Mouse (Mus musculus): ENCODE data around the gene Cabin1. TPM values are rescaled to one million over a fixed set of nuclear protein-coding genes. Genes with fewer than 3 reads are reported as not detected.

Gene Cabin1
- polyA plus RNA-seq, 1 experiment from 2014 or later, result 34.5 TPM

DNA sequence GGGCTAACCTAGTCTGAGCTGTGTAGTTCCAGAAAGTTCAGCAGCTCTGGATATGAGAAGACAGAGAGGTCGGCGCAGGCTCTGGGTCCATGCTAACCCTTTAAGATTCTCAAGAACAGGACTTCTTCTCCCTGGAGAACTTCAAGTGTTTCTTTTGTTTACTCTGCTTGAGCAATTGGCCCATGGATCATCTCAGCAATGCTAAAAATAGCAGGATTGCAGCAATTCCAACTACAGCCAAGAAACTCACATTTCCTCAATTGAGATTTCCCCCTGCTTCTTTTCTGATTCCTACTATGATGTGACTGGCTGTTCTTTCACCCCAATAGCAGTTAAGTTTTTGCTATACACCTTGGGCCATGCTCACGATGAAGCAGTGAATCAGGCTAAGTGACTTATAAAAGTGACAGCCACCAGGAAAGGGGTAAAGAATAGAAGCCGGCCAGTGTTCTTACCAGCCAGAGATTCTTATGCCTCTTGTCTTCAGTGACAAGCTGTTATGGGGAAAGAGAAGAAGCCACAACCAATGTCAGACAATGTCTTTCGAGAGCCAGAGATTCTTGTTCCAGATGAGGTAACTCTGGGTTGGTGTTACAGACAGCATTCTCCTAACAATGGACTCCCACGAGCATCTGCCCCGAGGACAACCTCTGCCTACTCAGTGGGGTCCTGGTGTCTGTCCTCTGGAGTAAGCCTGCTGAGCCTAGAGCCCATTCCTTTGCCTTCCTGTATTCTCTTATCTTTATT, 87.1 kb downstream of the Cabin1 start:
- H3K4me2 ChIP-seq (replicated peaks; ENCODE audit: low read depth, low read length), result peak overlapping the region; percentile 9; the same call in 1 of the 2 replicates
- peak; percentile 97 for TF ChIP-seq EP300 (IDR thresholded peaks at IDR 0.05)
- no peak for TF ChIP-seq CTCF (IDR thresholded peaks at IDR 0.05)
- ATAC-seq (peak; percentile 72), DNase-seq (ENCODE audit: low spot score) (peak; percentile 96)
- H3K36me3 ChIP-seq (ENCODE audit: insufficient read depth, low read length), result no peaks in the 10 kb centered on the region
- H3K9me3 ChIP-seq (ENCODE audit: low read length), result no peaks in the 10 kb centered on the region
- H3K9ac ChIP-seq (replicated peaks; ENCODE audit: low read depth), result no peak overlapping the region
- no peaks in the 10 kb centered on the region for H3K27me3 ChIP-seq (replicated peaks; ENCODE audit: insufficient read depth, low read length)
- H3K4me1 ChIP-seq (ENCODE audit: insufficient read depth, low read depth, low read length), result peaks cover 41% of the 10 kb centered on the region
- WGBS, result 31% methylated on average over 7 of the region's 7 CpGs
- H3K27ac ChIP-seq (ENCODE audit: low read length), result peak overlapping the region; percentile 82
- H3K4me3 ChIP-seq (ENCODE audit: low read depth, low read length), result no peak overlapping the region

DNA sequence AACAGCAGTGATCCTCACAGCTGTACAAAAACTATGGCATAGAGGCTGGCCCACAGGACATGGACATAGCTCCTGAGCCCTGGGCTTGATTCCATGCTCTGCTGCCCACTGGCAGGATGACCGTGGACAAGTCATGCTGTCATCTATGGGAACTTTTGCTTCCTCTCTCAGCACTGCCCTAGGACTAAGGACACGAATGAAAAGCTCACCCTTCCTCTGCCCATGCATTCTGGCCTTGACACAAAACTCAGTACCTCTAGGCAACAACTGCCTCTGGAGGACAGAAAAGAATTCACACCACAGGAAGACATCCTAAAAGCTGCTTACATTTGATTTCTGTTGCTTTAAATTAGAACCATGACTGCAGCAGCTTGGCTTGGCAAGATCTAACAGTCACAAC, 87.9 kb downstream of the Cabin1 start:
- Histone ChIP-seq H3K4me2 (replicated peaks; ENCODE audit: low read depth, low read length) (peak overlapping the region; percentile 9; the same call in 1 of the 2 replicates), H3K36me3 (ENCODE audit: insufficient read depth, low read length) (no peaks in the 10 kb centered on the region), H3K4me1 (ENCODE audit: insufficient read depth, low read depth, low read length) (peaks cover 41% of the 10 kb centered on the region), H3K27me3 (replicated peaks; ENCODE audit: insufficient read depth, low read length) (no peaks in the 10 kb centered on the region), H3K9ac (replicated peaks; ENCODE audit: low read depth) (no peak overlapping the region), H3K27ac (ENCODE audit: low read length) (peak overlapping the region; percentile 82), H3K9me3 (ENCODE audit: low read length) (no peaks in the 10 kb centered on the region), H3K4me3 (ENCODE audit: low read depth, low read length) (no peak overlapping the region)
- DNase-seq (ENCODE audit: low spot score), result peak; percentile 40
- 55% methylated on average over 2 of the region's 2 CpGs for WGBS
- TF ChIP-seq CTCF (IDR thresholded peaks at IDR 0.05) (no peak; the same call in 1 of the 2 replicates), EP300 (IDR thresholded peaks at IDR 0.05) (no peak)
- ATAC-seq, result peak; percentile 14

- Histone ChIP-seq H3K4me1 (ENCODE audit: insufficient read depth, low read depth, low read length) (peaks cover 41% of the 10 kb centered on the region), H3K27ac (ENCODE audit: low read length) (peak overlapping the region; percentile 82), H3K27me3 (replicated peaks; ENCODE audit: insufficient read depth, low read length) (no peaks in the 10 kb centered on the region), H3K4me2 (replicated peaks; ENCODE audit: low read depth, low read length) (no peak overlapping the region), H3K9me3 (ENCODE audit: low read length) (no peaks in the 10 kb centered on the region), H3K9ac (replicated peaks; ENCODE audit: low read depth) (no peak overlapping the region), H3K36me3 (ENCODE audit: insufficient read depth, low read length) (no peaks in the 10 kb centered on the region), H3K4me3 (ENCODE audit: low read depth, low read length) (no peak overlapping the region)
- WGBS, result 73% methylated on average over 8 of the region's 8 CpGs
- no peak for TF ChIP-seq CTCF (IDR thresholded peaks at IDR 0.05)
- TF ChIP-seq EP300 (IDR thresholded peaks at IDR 0.05), result no peak
- DNase-seq (ENCODE audit: low spot score), result peak; percentile 36
- no peak for ATAC-seq
These were observed 88.5 kb downstream of the Cabin1 start for GRCm38 (mm10) chr10:75675594-75675993.

DNA sequence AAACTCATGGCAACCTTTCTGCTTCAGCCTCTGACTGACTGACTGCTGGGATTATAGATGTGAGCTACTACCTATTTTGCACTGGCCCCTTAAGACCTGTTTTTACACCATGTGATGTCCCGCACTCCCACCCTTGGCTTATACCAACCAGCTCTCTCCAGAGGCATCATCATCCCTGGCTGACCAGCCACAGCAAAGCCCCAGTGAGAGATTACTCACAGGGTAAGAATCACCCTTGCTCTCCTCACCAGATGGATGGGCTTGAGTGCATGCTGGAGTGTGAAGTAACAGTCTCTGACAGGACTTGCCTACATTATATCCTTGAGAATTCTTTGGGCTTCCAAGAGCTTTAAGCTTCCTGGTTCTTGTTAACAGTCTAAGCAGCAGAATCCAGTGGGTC, 94.2 kb downstream of the Cabin1 start:
- no peak overlapping the region for H3K4me3 ChIP-seq (ENCODE audit: low read depth, low read length)
- no peaks in the 10 kb centered on the region for H3K27me3 ChIP-seq (replicated peaks; ENCODE audit: insufficient read depth, low read length)
- no peak overlapping the region for H3K9ac ChIP-seq (replicated peaks; ENCODE audit: low read depth)
- H3K4me2 ChIP-seq (replicated peaks; ENCODE audit: low read depth, low read length), result no peak overlapping the region
- TF ChIP-seq CTCF (IDR thresholded peaks at IDR 0.05) (no peak), EP300 (IDR thresholded peaks at IDR 0.05) (no peak)
- H3K36me3 ChIP-seq (ENCODE audit: insufficient read depth, low read length), result no peaks in the 10 kb centered on the region
- WGBS, result 97% methylated on average over 1 of the region's 1 CpGs
- no peak for DNase-seq (ENCODE audit: low spot score)
- H3K4me1 ChIP-seq (ENCODE audit: insufficient read depth, low read depth, low read length), result peaks cover 14% of the 10 kb centered on the region
- no peak for ATAC-seq
- no peak overlapping the region for H3K27ac ChIP-seq (ENCODE audit: low read length)
- no peaks in the 10 kb centered on the region for H3K9me3 ChIP-seq (ENCODE audit: low read length)

- no peaks in the 10 kb centered on the region for H3K9me3 ChIP-seq (ENCODE audit: low read length)
- H3K9ac ChIP-seq (replicated peaks; ENCODE audit: low read depth), result peak overlapping the region; percentile 72
- H3K4me3 ChIP-seq (ENCODE audit: low read depth, low read length), result peak overlapping the region; percentile 80
- ATAC-seq (peak; percentile 84), DNase-seq (ENCODE audit: low spot score) (peak; percentile 85)
- whole genome bisulfite sequencing, result 1% methylated on average over 20 of the region's 23 CpGs
- H3K27ac ChIP-seq (ENCODE audit: low read length), result peak overlapping the region; percentile 87
- TF ChIP-seq CTCF (IDR thresholded peaks at IDR 0.05), result no peak; the same call in 1 of the 2 replicates
- TF ChIP-seq EP300 (IDR thresholded peaks at IDR 0.05), result no peak
- H3K4me2 ChIP-seq (replicated peaks; ENCODE audit: low read depth, low read length), result peak overlapping the region; percentile 84
- H3K36me3 ChIP-seq (ENCODE audit: insufficient read depth, low read length), result peaks cover 4% of the 10 kb centered on the region; the same call in 1 of the 2 replicates
- H3K27me3 ChIP-seq (replicated peaks; ENCODE audit: insufficient read depth, low read length), result no peaks in the 10 kb centered on the region
- H3K4me1 ChIP-seq (ENCODE audit: insufficient read depth, low read depth, low read length), result peaks cover 11% of the 10 kb centered on the region
These were observed 96.2 kb downstream of the Cabin1 start for GRCm38 (mm10) chr10:75667911-75668270.

DNA sequence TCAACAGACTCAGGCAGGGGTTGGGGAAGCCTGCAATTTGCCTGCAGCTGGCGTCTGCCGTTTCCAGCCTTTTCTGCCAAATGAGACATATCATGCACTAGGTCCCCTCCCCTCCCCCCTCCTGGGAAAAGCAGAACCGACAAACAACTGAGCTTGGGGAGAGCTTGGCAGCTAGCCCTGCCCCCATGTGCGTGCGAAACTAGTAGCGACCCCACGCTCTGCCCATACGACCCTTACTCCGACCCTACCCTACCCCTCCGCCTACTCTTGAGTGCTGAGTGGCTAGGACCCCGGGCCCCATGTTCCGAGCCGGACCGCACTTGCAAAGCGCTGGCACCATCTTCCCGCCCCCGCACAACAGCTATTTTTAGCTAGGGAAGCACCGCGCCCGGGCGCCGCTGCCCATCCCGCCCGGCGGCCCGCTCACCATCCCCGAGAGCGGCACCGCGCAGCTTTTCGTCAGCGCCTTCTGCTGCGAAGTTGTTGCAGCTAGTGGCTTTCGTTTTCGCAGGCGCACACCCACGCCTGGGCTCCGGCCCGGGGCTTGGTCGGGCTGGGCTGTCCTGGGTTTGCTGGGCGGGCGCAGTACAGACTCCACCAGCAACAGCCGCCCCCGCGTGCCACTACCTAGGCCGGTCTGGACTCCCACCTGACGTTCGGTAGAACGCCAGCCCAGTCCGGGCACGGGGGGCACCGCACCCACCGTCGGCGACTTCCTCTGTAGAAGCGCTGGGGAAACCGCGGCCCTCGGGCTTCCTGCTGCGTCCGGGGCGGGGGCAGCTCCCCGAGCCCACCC, 96.8 kb downstream of the Cabin1 start:
- H3K9me3 ChIP-seq (ENCODE audit: low read length), result no peaks in the 10 kb centered on the region
- no peaks in the 10 kb centered on the region for H3K27me3 ChIP-seq (replicated peaks; ENCODE audit: insufficient read depth, low read length)
- ATAC-seq (peak; percentile 83), DNase-seq (ENCODE audit: low spot score) (peak; percentile 68)
- peak overlapping the region; percentile 84 for H3K4me2 ChIP-seq (replicated peaks; ENCODE audit: low read depth, low read length)
- H3K9ac ChIP-seq (replicated peaks; ENCODE audit: low read depth), result peak overlapping the region; percentile 72
- WGBS, result under 1% methylated on average over 63 of the region's 63 CpGs
- peaks cover 4% of the 10 kb centered on the region; the same call in 1 of the 2 replicates for H3K36me3 ChIP-seq (ENCODE audit: insufficient read depth, low read length)
- peaks cover 11% of the 10 kb centered on the region for H3K4me1 ChIP-seq (ENCODE audit: insufficient read depth, low read depth, low read length)
- peak overlapping the region; percentile 80 for H3K4me3 ChIP-seq (ENCODE audit: low read depth, low read length)
- no peak for TF ChIP-seq EP300 (IDR thresholded peaks at IDR 0.05)
- no peak for TF ChIP-seq CTCF (IDR thresholded peaks at IDR 0.05)
- peak overlapping the region; percentile 87 for H3K27ac ChIP-seq (ENCODE audit: low read length)
